Mouse (Mus musculus) intestine, embryonic 16.5 days (tissue): ENCODE results near the gene Mier1. TPM values are rescaled to one million over a fixed set of nuclear protein-coding genes. Genes with fewer than 3 reads are reported as not detected.

Experiments
- ATAC-seq: fragments of 200-750 bp; cut with Nextera tagmentation; 2 replicates; pipeline ENCODE4 v1.8.0; 2017; ENCODE audit warnings: moderate TSS enrichment, moderate library complexity
- H3K27ac ChIP-seq: fragments of 300-500 bp; sonication (generic); 2 replicates; pipeline ENCODE4 v1.5.1; 2014; ENCODE audit warnings: mild to moderate bottlenecking, low read length
- H3K27me3 ChIP-seq: fragments of 300-500 bp; sonication (generic); replicated peaks from 2 replicates; pipeline ENCODE4 v1.6.1; 2014; ENCODE audit warnings: low read length, control low read depth, mixed read lengths; ENCODE audit not compliant: control insufficient read depth, insufficient read depth
- H3K36me3 ChIP-seq: fragments of 300-500 bp; sonication (generic); 2 replicates; pipeline ENCODE4 v1.6.1; 2014; ENCODE audit warnings: low read length, control low read depth; ENCODE audit not compliant: control insufficient read depth, insufficient read depth
- H3K4me1 ChIP-seq: fragments of 300-500 bp; sonication (generic); 2 replicates; pipeline ENCODE4 v1.6.1; 2014; ENCODE audit warnings: low read length, control low read depth, mixed read lengths; ENCODE audit not compliant: control insufficient read depth, insufficient read depth
- H3K4me2 ChIP-seq: fragments of 300-500 bp; sonication (generic); 2 replicates; pipeline ENCODE4 v1.6.1; 2014; ENCODE audit warnings: low read depth, low read length, control low read depth
- H3K4me3 ChIP-seq: fragments of 300-500 bp; sonication (generic); 2 replicates; pipeline ENCODE4 v1.5.1; 2014; ENCODE audit warnings: mild to moderate bottlenecking, low read length
- H3K9ac ChIP-seq: fragments of 300-500 bp; sonication (generic); 2 replicates; pipeline ENCODE4 v1.6.1; 2014; ENCODE audit warnings: low read depth, low read length
- H3K9me3 ChIP-seq: fragments of 300-500 bp; sonication (generic); 2 replicates; pipeline ENCODE4 v1.6.1; 2016; ENCODE audit warnings: low read length, control low read depth; ENCODE audit not compliant: control insufficient read depth
- WGBS: fragments of 180-500 bp; shearing (Covaris S2); extraction: QIAGEN DNeasy Blood & Tissue Kit; methylation state at CpG from one replicate; pipeline ENCODE4 v1.1.7; 2014; 5-methylcytosine and 5-hydroxymethylcytosine counted together
- polyA plus RNA-seq: library from polyadenylated mRNA; unstranded; fragments of >200 nt; fragmentation: Nextera tagmentation; extraction: Ambion mirVana; gene quantifications from 2 replicates; pipeline ENCODE4 v1.2.1, GENCODE M21; 2015

The Mier1 gene
- polyA plus RNA-seq, 1 experiment from 2014 or later: 29.8 TPM

DNA sequence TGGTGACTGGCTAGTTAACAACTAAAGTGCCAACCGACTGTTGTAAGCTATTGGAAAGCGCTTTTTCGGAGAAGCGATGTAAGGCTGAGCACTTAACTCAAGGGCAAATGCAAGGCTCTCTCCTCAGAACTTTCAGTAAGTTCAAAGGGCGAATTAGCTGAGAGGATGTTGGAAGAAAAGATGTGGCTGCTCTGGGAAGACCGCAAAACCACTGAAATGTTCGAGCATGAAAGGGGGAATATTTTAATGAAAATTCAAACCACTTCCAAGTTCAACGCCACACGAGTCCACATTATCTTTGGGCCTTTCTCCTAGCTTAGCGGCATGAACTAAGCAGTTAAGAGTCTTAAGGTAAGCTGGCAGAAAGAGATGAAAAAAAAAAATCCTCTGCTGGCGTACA, 788 bp upstream of the Mier1 start:
- peak overlapping the region; percentile 67 for H3K4me2 ChIP-seq
- 0 out of 2 replicates have a peak, but pooled peaks cover 3% of the 10 kb centered on the region for H3K36me3 ChIP-seq
- H3K27me3 ChIP-seq: no peaks in the 10 kb centered on the region
- H3K4me3 ChIP-seq: peak overlapping the region; percentile 69
- peaks cover 17% of the 10 kb centered on the region for H3K4me1 ChIP-seq
- peak overlapping the region; percentile 86 for H3K9ac ChIP-seq
- H3K27ac ChIP-seq: no peak overlapping the region
- H3K9me3 ChIP-seq: no peaks in the 10 kb centered on the region
- 6% methylated on average over 11 of the region's 11 CpGs for WGBS
- ATAC-seq: no peak

DNA sequence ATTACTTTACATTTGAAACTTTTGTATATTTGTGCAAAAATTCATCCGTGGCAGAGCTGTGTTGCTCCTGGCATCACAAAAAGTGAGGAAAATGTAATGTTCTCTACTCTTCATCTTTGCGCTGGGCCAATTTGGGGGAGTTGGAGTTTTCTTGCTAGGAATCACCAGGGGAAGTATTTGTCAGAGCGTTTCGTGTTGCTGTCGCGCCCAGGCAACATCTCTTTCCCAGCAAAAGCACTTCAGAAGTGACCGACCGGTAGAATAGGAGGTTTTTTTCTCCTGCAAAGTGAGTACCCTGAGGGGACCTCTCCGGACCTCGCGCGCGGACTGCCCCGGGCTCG, 4.7 kb downstream of the Mier1 start:
- ATAC-seq: no peak
- H3K4me3 ChIP-seq: peak overlapping the region; percentile 70
- H3K27ac ChIP-seq: peak overlapping the region; percentile 95
- no peaks in the 10 kb centered on the region for H3K9me3 ChIP-seq
- H3K36me3 ChIP-seq: 0 out of 2 replicates have a peak, but pooled peaks cover 3% of the 10 kb centered on the region
- peaks cover 20% of the 10 kb centered on the region for H3K4me1 ChIP-seq
- peak overlapping the region; percentile 57 for H3K4me2 ChIP-seq
- WGBS: 3% methylated on average over 15 of the region's 15 CpGs
- peak overlapping the region; percentile 97 for H3K9ac ChIP-seq
- no peaks in the 10 kb centered on the region for H3K27me3 ChIP-seq

GRCm38 (mm10) chr4:103119229-103120027, 5.2 kb downstream of the Mier1 start:
- peak; percentile 70 for ATAC-seq
- Histone ChIP-seq H3K9ac (peak overlapping the region; percentile 97), H3K4me1 (peaks cover 20% of the 10 kb centered on the region), H3K4me3 (peak overlapping the region; percentile 70), H3K36me3 (0 out of 2 replicates have a peak, but pooled peaks cover 3% of the 10 kb centered on the region), H3K4me2 (peak overlapping the region; percentile 57), H3K27me3 (no peaks in the 10 kb centered on the region), H3K27ac (peak overlapping the region; percentile 95), H3K9me3 (no peaks in the 10 kb centered on the region)
- under 1% methylated on average over 88 of the region's 111 CpGs for WGBS

DNA sequence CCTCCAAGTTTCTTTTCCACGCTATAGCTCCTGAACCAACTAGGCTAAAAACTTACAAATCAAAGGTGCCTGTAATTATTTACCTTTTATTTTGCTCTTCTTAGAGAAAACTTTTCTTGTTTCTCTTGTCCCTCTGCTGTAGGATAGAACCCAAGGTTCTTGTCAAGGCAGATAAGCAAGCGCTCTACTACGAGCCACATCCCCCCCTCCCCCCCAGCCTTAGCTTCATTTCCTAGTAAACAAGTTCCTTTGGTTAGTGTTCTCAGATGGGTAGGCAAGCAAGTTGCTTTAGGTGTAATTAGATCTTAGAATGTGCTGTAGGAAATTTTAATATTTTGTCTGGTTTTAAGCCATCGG, 5.8 kb downstream of the Mier1 start:
- peak; percentile 21; the same call in 1 of the 2 replicates for ATAC-seq
- H3K27ac ChIP-seq: peak overlapping the region; percentile 95
- no peaks in the 10 kb centered on the region for H3K27me3 ChIP-seq
- WGBS: 13% methylated on average over 4 of the region's 4 CpGs
- H3K4me2 ChIP-seq: peak overlapping the region; percentile 57
- peaks cover 18% of the 10 kb centered on the region for H3K4me1 ChIP-seq
- peak overlapping the region; percentile 70 for H3K4me3 ChIP-seq
- H3K9me3 ChIP-seq: no peaks in the 10 kb centered on the region
- peak overlapping the region; percentile 97 for H3K9ac ChIP-seq
- H3K36me3 ChIP-seq: 0 out of 2 replicates have a peak, but pooled peaks cover 3% of the 10 kb centered on the region

DNA sequence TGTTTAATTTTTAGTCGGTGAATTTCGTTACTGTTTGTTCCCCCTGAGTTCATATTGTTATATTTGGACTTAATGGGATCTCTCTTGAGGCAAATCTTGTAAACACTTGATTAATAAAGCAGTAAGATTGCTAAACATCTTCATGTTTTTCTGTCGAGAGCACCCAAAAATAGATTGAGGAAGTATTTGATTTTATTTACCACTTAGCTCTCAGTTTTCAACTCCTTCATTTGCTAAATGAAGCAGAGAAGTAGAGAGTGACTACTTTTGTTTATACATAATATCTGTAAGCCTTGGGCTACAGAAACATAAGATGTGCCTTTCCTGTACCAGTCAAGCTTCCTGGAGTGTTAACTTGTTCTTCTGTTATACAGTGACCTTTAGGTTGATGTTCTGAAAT, 6.2 kb downstream of the Mier1 start:
- ATAC-seq: no peak
- 30% methylated on average over 3 of the region's 3 CpGs for WGBS
- H3K4me1 ChIP-seq: peaks cover 16% of the 10 kb centered on the region
- no peaks in the 10 kb centered on the region for H3K27me3 ChIP-seq
- no peak overlapping the region for H3K27ac ChIP-seq
- no peaks in the 10 kb centered on the region for H3K9me3 ChIP-seq
- H3K36me3 ChIP-seq: 0 out of 2 replicates have a peak, but pooled peaks cover 3% of the 10 kb centered on the region
- H3K4me2 ChIP-seq: peak overlapping the region; percentile 57
- no peak overlapping the region for H3K9ac ChIP-seq
- peak overlapping the region; percentile 70 for H3K4me3 ChIP-seq

GRCm38 (mm10) chr4:103120874-103121389, 6.7 kb downstream of the Mier1 start:
- Histone ChIP-seq H3K4me2 (peak overlapping the region; percentile 57), H3K4me3 (peak overlapping the region; percentile 16; the same call in 1 of the 2 replicates), H3K36me3 (0 out of 2 replicates have a peak, but pooled peaks cover 3% of the 10 kb centered on the region), H3K27ac (no peak overlapping the region), H3K9ac (no peak overlapping the region), H3K27me3 (no peaks in the 10 kb centered on the region), H3K4me1 (peaks cover 17% of the 10 kb centered on the region), H3K9me3 (no peaks in the 10 kb centered on the region)
- no peak for ATAC-seq
- WGBS: 80% methylated on average over 9 of the region's 9 CpGs

- H3K27ac ChIP-seq: no peak overlapping the region
- 0 out of 2 replicates have a peak overlapping the region, but pooled peaks have one; percentile 1 for H3K4me2 ChIP-seq
- no peak overlapping the region for H3K9ac ChIP-seq
- whole genome bisulfite sequencing: 49% methylated on average over 2 of the region's 2 CpGs
- H3K27me3 ChIP-seq: no peaks in the 10 kb centered on the region
- no peak for ATAC-seq
- H3K4me3 ChIP-seq: no peak overlapping the region
- H3K9me3 ChIP-seq: no peaks in the 10 kb centered on the region
- no peaks in the 10 kb centered on the region for H3K36me3 ChIP-seq
- peaks cover 23% of the 10 kb centered on the region for H3K4me1 ChIP-seq
Measured at GRCm38 (mm10) chr4:103123086-103123485, 8.9 kb downstream of the Mier1 start.

- Histone ChIP-seq H3K27ac (no peak overlapping the region), H3K4me3 (no peak overlapping the region), H3K36me3 (no peaks in the 10 kb centered on the region), H3K27me3 (no peaks in the 10 kb centered on the region), H3K4me2 (no peak overlapping the region), H3K4me1 (peaks cover 23% of the 10 kb centered on the region), H3K9ac (no peak overlapping the region), H3K9me3 (no peaks in the 10 kb centered on the region)
- ATAC-seq: no peak
Measured at GRCm38 (mm10) chr4:103123606-103124005, 9.4 kb downstream of the Mier1 start.

GRCm38 (mm10) chr4:103126533-103126932, 12.3 kb downstream of the Mier1 start:
- ATAC-seq: no peak
- no peaks in the 10 kb centered on the region for H3K27me3 ChIP-seq
- H3K4me2 ChIP-seq: no peak overlapping the region
- no peak overlapping the region for H3K4me3 ChIP-seq
- no peaks in the 10 kb centered on the region for H3K9me3 ChIP-seq
- H3K4me1 ChIP-seq: peaks cover 17% of the 10 kb centered on the region
- no peak overlapping the region for H3K27ac ChIP-seq
- H3K9ac ChIP-seq: no peak overlapping the region
- H3K36me3 ChIP-seq: no peaks in the 10 kb centered on the region
- 77% methylated on average over 4 of the region's 4 CpGs for WGBS
